Mouse (Mus musculus) bone marrow, adult 2 months (tissue): ENCODE results near the gene Angpt4.

Source experiments
- CTCF ChIP-seq: fragments of 200-500 bp; IDR thresholded peaks from 2 replicates; pipeline ENCODE4 v1.5.1; 2011; ENCODE audit warnings: low read length, control low read depth; ENCODE audit not compliant: control insufficient read depth, insufficient read depth
- POLR2A ChIP-seq: fragments of 200-500 bp; IDR thresholded peaks from 2 replicates; pipeline ENCODE4 v1.6.1; 2011; ENCODE audit warnings: low read depth, mild to moderate bottlenecking, control low read depth, low read length, borderline replicate concordance; ENCODE audit not compliant: control insufficient read depth

GRCm38 (mm10) chr2:151903267-151903666, 7.7 kb upstream of the Angpt4 start:
- no peak for TF ChIP-seq CTCF
- TF ChIP-seq POLR2A = no peak
